Mouse (Mus musculus): Measurements from ENCODE around the gene Akr1c12. TPM values are rescaled to one million over a fixed set of nuclear protein-coding genes. Genes with fewer than 3 reads are reported as not detected.

Akr1c12 gene
- polyA plus RNA-seq, 3 experiments from 2014 or later, result 2.0 to 7.9 (median 3.0) TPM

Other genes with a start within 250 kb of the Akr1c12 start
- not detected for gene Akr1c14, start 230.4 kb downstream of the Akr1c12 start, polyA plus RNA-seq (2017; shearing (Covaris generic))
- gene Akr1c18, start 128.8 kb downstream of the Akr1c12 start, polyA plus RNA-seq (2017; shearing (Covaris generic)), result under 1 TPM in 1 of 3 experiments, not detected in 2; 0.31 TPM
- gene Akr1c13, start 88.3 kb downstream of the Akr1c12 start, polyA plus RNA-seq (2017; shearing (Covaris generic)), result 10 to 100 TPM; 33.4 to 48.9 (median 37.7) TPM
- not detected for gene Akr1c19, start 50.7 kb downstream of the Akr1c12 start, polyA plus RNA-seq (2017; shearing (Covaris generic))
- gene Akr1c6, start 154.9 kb upstream of the Akr1c12 start, polyA plus RNA-seq (2017; shearing (Covaris generic)), result not detected
- not detected for gene Akr1c20, start 243.9 kb upstream of the Akr1c12 start, polyA plus RNA-seq (2017; shearing (Covaris generic))